Mouse (Mus musculus) layer of hippocampus, adult 9-11 months (tissue): ENCODE measurements at regions not wholly inside any gene's neighbourhood (a gene's known extent, or its start where the extent isn't known, plus 50 kb on each side); places are given as distances from the start of the nearest gene placed in this dataset.
"Not testable (repeated sequence)": the region's sequence is repeated elsewhere in the genome, so short reads cannot be mapped to it uniquely, and the experiment has no call there.

Source experiments
- DNase-seq: peaks from one replicate; pipeline ENCODE4 v3.0.0; 2022

- peak; percentile 7 for DNase-seq
Measured at GRCm38 (mm10) chr11:111996395-111996794, 785.6 kb upstream of the Sox9 start.

- not testable (repeated sequence) for DNase-seq
Measured at GRCm38 (mm10) chr11:112010848-112011247, 771.2 kb upstream of the Sox9 start.

GRCm38 (mm10) chr11:112017906-112018305, 764.1 kb upstream of the Sox9 start:
- DNase-seq: no peak

GRCm38 (mm10) chr11:112028031-112028430, 754.0 kb upstream of the Sox9 start:
- no peak for DNase-seq

GRCm38 (mm10) chr11:112038741-112039140, 743.3 kb upstream of the Sox9 start:
- DNase-seq: no peak

- no peak for DNase-seq
Measured at GRCm38 (mm10) chr11:112044455-112044854, 737.6 kb upstream of the Sox9 start.

GRCm38 (mm10) chr11:112045353-112045752, 736.7 kb upstream of the Sox9 start:
- DNase-seq: no peak

- DNase-seq: no peak
Measured at GRCm38 (mm10) chr11:112050362-112050761, 731.7 kb upstream of the Sox9 start.

GRCm38 (mm10) chr11:112055591-112055990, 726.4 kb upstream of the Sox9 start:
- DNase-seq: no peak

GRCm38 (mm10) chr11:112067176-112067575, 714.8 kb upstream of the Sox9 start:
- DNase-seq: no peak

GRCm38 (mm10) chr11:112068821-112069220, 713.2 kb upstream of the Sox9 start:
- no peak for DNase-seq

GRCm38 (mm10) chr11:112071571-112071970, 710.5 kb upstream of the Sox9 start:
- peak; percentile 40 for DNase-seq

- DNase-seq: no peak
Measured at GRCm38 (mm10) chr11:112081386-112081785, 700.6 kb upstream of the Sox9 start.

- DNase-seq: no peak
Measured at GRCm38 (mm10) chr11:112083019-112083418, 699.0 kb upstream of the Sox9 start.

GRCm38 (mm10) chr11:112092168-112092567, 689.9 kb upstream of the Sox9 start:
- DNase-seq: no peak

GRCm38 (mm10) chr11:112095009-112095408, 687.0 kb upstream of the Sox9 start:
- no peak for DNase-seq

GRCm38 (mm10) chr11:112098161-112098560, 683.9 kb upstream of the Sox9 start:
- DNase-seq: no peak

GRCm38 (mm10) chr11:112103252-112103651, 678.8 kb upstream of the Sox9 start:
- no peak for DNase-seq

- no peak for DNase-seq
Measured at GRCm38 (mm10) chr11:112106891-112107290, 675.1 kb upstream of the Sox9 start.

- peak; percentile 13 for DNase-seq
Measured at GRCm38 (mm10) chr11:112107314-112107713, 674.7 kb upstream of the Sox9 start.

GRCm38 (mm10) chr11:112121026-112121425, 661.0 kb upstream of the Sox9 start:
- peak; percentile 47 for DNase-seq

- peak; percentile 7 for DNase-seq
Measured at GRCm38 (mm10) chr11:112121831-112122230, 660.2 kb upstream of the Sox9 start.

GRCm38 (mm10) chr11:112125249-112125933, 656.6 kb upstream of the Sox9 start:
- DNase-seq: no peak

- DNase-seq: no peak
Measured at GRCm38 (mm10) chr11:112130090-112130489, 651.9 kb upstream of the Sox9 start.

- DNase-seq: no peak
Measured at GRCm38 (mm10) chr11:112137401-112138020, 644.5 kb upstream of the Sox9 start.
